Mouse (Mus musculus) neural tube, embryonic 14.5 days (tissue): Measurements from ENCODE around the gene Strn3. TPM values are rescaled to one million over a fixed set of nuclear protein-coding genes. Genes with fewer than 3 reads are reported as not detected.
"Not testable (repeated sequence)": the region's sequence is repeated elsewhere in the genome, so short reads cannot be mapped to it uniquely, and the experiment has no call there.

ENCODE experiments used
- ATAC-seq: fragments of 200-750 bp; cut with Nextera tagmentation; 2 replicates; pipeline ENCODE4 v1.8.0; 2017; ENCODE audit warnings: low read depth, mild to moderate bottlenecking, moderate TSS enrichment, moderate library complexity
- H3K27ac ChIP-seq: fragments of 300-500 bp; sonication (generic); 2 replicates; pipeline ENCODE4 v1.5.1; 2014; ENCODE audit warnings: low read depth, mild to moderate bottlenecking, control low read depth, low read length, moderate library complexity, mixed read lengths
- H3K27me3 ChIP-seq: fragments of 300-500 bp; sonication (generic); 2 replicates; pipeline ENCODE4 v1.6.1; 2014; ENCODE audit warnings: low read length; ENCODE audit not compliant: control insufficient read depth, insufficient read depth
- H3K36me3 ChIP-seq: fragments of 300-500 bp; sonication (generic); 2 replicates; pipeline ENCODE4 v1.6.1; 2014; ENCODE audit warnings: low read length, mixed read lengths; ENCODE audit not compliant: control insufficient read depth, insufficient read depth
- H3K4me1 ChIP-seq: fragments of 300-500 bp; sonication (generic); 2 replicates; pipeline ENCODE4 v1.6.1; 2014; ENCODE audit warnings: low read length; ENCODE audit not compliant: control insufficient read depth, insufficient read depth
- H3K4me2 ChIP-seq: fragments of 300-500 bp; sonication (generic); 2 replicates; pipeline ENCODE4 v1.6.1; 2014; ENCODE audit warnings: mild to moderate bottlenecking, low read depth, low read length, control low read depth
- H3K4me3 ChIP-seq: fragments of 300-500 bp; sonication (generic); 2 replicates; pipeline ENCODE4 v1.5.1; 2014; ENCODE audit warnings: low read depth, low read length, control low read depth, mixed read lengths
- H3K9ac ChIP-seq: fragments of 300-500 bp; sonication (generic); replicated peaks from 2 replicates; pipeline ENCODE4 v1.6.1; 2014; ENCODE audit warnings: low read depth, mild to moderate bottlenecking, control low read depth, low read length, mixed read lengths
- H3K9me3 ChIP-seq: fragments of 300-500 bp; sonication (generic); 2 replicates; pipeline ENCODE4 v1.6.1; 2016; ENCODE audit warnings: low read length; ENCODE audit not compliant: control insufficient read depth
- WGBS: fragments of 180-500 bp; shearing (Covaris S2); extraction: QIAGEN DNeasy Blood & Tissue Kit; methylation state at CpG from one replicate; pipeline ENCODE4 v1.1.7; 2014; 5-methylcytosine and 5-hydroxymethylcytosine counted together
- polyA plus RNA-seq: library from polyadenylated mRNA; unstranded; fragments of >200 nt; fragmentation: Nextera tagmentation; extraction: Ambion mirVana; gene quantifications from 2 replicates; pipeline ENCODE4 v1.2.1, GENCODE M21; 2014

Strn3 gene
- polyA plus RNA-seq, 1 experiment from 2014 or later = 48.6 TPM

DNA sequence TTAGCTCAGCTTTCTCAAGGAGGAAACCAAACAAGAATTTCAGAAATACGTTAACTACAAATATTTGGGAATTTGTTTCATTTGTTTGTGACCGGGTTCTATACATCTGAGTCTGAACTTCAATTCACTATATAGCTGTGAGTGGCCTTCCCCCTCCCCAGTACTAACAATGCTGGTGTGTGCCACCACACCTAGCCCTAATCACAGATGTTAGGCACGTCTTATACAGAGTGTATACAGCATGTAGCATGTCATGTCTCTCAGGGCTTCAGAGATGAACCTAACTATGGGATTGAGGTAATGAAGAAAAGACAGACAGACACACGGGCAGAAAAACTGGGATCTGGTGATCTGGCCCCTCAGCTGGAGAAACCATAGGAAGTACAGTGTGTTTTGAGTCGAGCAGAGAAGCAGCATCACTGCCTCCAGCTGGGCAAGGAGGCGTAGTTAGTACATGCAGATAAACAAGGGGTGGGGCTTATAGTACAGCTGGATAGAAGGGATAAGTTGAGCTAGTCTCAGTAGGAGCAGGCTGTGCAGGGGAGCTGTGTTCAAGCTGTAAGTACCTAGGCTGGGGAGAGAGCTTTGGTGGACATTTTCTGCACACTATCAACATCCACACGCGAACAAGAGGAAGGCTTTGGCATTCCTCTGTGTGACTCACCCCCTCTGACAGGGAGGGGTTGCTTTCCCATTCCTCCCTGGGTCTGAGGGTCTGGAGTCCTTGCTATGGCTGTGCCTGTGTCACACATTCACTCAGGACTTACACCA, 8.1 kb upstream of the Strn3 start:
- no peak for ATAC-seq
- no peak overlapping the region for H3K27ac ChIP-seq
- 60% methylated on average over 8 of the region's 8 CpGs for WGBS
- no peaks in the 10 kb centered on the region for H3K36me3 ChIP-seq
- no peaks in the 10 kb centered on the region for H3K4me1 ChIP-seq
- H3K4me3 ChIP-seq = no peak overlapping the region
- H3K9me3 ChIP-seq = no peaks in the 10 kb centered on the region
- no peaks in the 10 kb centered on the region for H3K27me3 ChIP-seq
- H3K9ac ChIP-seq = no peak overlapping the region
- H3K4me2 ChIP-seq = no peak overlapping the region

- Histone ChIP-seq H3K36me3 (no peaks in the 10 kb centered on the region), H3K4me2 (no peak overlapping the region), H3K27me3 (no peaks in the 10 kb centered on the region), H3K9ac (no peak overlapping the region), H3K27ac (no peak overlapping the region), H3K4me3 (no peak overlapping the region), H3K9me3 (no peaks in the 10 kb centered on the region), H3K4me1 (0 out of 2 replicates have a peak, but pooled peaks cover 2% of the 10 kb centered on the region)
- ATAC-seq = no peak
- WGBS = 97% methylated on average over 2 of the region's 2 CpGs
Measured at GRCm38 (mm10) chr12:51696157-51696556, 4.5 kb upstream of the Strn3 start.

DNA sequence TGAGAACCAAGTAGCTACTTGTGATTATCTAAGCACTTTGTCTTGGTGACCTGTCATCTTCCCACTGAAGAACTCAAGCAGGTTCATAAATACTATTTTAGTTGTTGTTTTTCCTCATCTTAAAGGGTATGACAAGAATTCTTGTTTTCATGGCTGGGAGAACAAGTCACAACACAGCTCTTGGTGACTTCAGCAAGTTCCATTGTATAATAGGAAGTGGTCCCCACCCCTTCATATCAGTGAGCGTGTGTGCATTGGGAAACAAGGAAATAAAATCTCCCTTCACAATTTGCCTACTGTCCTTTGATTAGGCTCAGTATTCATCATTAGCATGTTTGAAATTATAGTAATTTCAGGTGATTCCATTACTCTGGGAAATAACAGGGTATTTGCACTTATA, 3.3 kb upstream of the Strn3 start:
- 0 out of 2 replicates have a peak, but pooled peaks cover 2% of the 10 kb centered on the region for H3K4me1 ChIP-seq
- H3K36me3 ChIP-seq = no peaks in the 10 kb centered on the region
- no peaks in the 10 kb centered on the region for H3K27me3 ChIP-seq
- H3K4me2 ChIP-seq = no peak overlapping the region
- H3K4me3 ChIP-seq = no peak overlapping the region
- H3K9ac ChIP-seq = no peak overlapping the region
- WGBS = 94% methylated on average over 1 of the region's 1 CpGs
- ATAC-seq = no peak
- no peak overlapping the region for H3K27ac ChIP-seq
- H3K9me3 ChIP-seq = no peaks in the 10 kb centered on the region

- Histone ChIP-seq H3K4me1 (peaks cover 5% of the 10 kb centered on the region; the same call in 1 of the 2 replicates), H3K4me3 (no peak overlapping the region), H3K36me3 (no peaks in the 10 kb centered on the region), H3K27ac (no peak overlapping the region), H3K4me2 (no peak overlapping the region), H3K27me3 (no peaks in the 10 kb centered on the region), H3K9me3 (no peaks in the 10 kb centered on the region), H3K9ac (no peak overlapping the region)
- no peak for ATAC-seq
Measured at GRCm38 (mm10) chr12:51694096-51694495, 2.4 kb upstream of the Strn3 start.

- no peak for ATAC-seq
- Histone ChIP-seq H3K4me1 (peaks cover 5% of the 10 kb centered on the region; the same call in 1 of the 2 replicates), H3K4me3 (no peak overlapping the region), H3K27ac (no peak overlapping the region), H3K4me2 (no peak overlapping the region), H3K9ac (no peak overlapping the region), H3K27me3 (no peaks in the 10 kb centered on the region), H3K36me3 (no peaks in the 10 kb centered on the region), H3K9me3 (no peaks in the 10 kb centered on the region)
- WGBS = 86% methylated on average over 3 of the region's 3 CpGs
Measured at GRCm38 (mm10) chr12:51693419-51693818, 1.7 kb upstream of the Strn3 start.

- not testable (repeated sequence) for H3K4me1 ChIP-seq, H3K27me3 ChIP-seq, H3K9ac ChIP-seq, H3K9me3 ChIP-seq, ATAC-seq, H3K36me3 ChIP-seq, H3K4me2 ChIP-seq, H3K27ac ChIP-seq, H3K4me3 ChIP-seq
- 88% methylated on average over 10 of the region's 10 CpGs for WGBS
Measured at GRCm38 (mm10) chr12:51692870-51693269, 1.2 kb upstream of the Strn3 start.

- peak within 1 kb of the TSS; percentile 98 for H3K4me3 ChIP-seq
- H3K36me3 ChIP-seq = no peaks in the 10 kb centered on the region
- peak within 1 kb of the TSS; percentile 72 for H3K4me2 ChIP-seq
- H3K27me3 ChIP-seq = no peaks in the 10 kb centered on the region
- peak; percentile 76 for ATAC-seq
- under 1% methylated on average over 64 of the region's 108 CpGs for WGBS
- no peaks in the 10 kb centered on the region for H3K9me3 ChIP-seq
- peak within 1 kb of the TSS; percentile 99 for H3K9ac ChIP-seq
- H3K27ac ChIP-seq = peak within 1 kb of the TSS; percentile 100
- peaks cover 5% of the 10 kb centered on the region; the same call in 1 of the 2 replicates for H3K4me1 ChIP-seq
Measured at GRCm38 (mm10) chr12:51690893-51691844, 528 bp downstream of the Strn3 start, which contains the start of gene Ap4s1. Gene Ap4s1, plus strand, starts transcription at chr12:51691033.

DNA sequence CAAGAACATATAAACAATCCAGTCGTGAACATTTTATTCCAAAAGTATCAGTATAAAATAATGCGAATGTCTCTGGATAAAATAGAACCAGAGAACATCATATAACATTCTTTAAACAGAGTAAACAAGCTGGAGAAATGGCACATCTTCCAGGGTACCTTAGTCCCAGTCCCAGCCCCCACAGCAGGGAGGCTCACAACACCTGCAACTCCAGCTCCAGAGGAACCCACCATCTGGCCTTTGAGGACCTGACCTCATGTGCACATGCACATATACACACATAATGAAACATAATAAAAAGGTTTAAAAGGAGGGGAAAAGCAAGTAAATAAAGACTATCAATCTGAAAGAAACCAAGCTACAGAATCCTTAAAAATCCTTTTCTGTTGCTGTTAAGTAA, 3.2 kb downstream of the Strn3 start:
- Histone ChIP-seq H3K4me2 (no peak overlapping the region), H3K27ac (no peak overlapping the region), H3K4me1 (peaks cover 5% of the 10 kb centered on the region; the same call in 1 of the 2 replicates), H3K4me3 (no peak overlapping the region), H3K9ac (no peak overlapping the region), H3K36me3 (no peaks in the 10 kb centered on the region), H3K27me3 (no peaks in the 10 kb centered on the region), H3K9me3 (no peaks in the 10 kb centered on the region)
- no peak for ATAC-seq
- 95% methylated on average over 2 of the region's 2 CpGs for WGBS

DNA sequence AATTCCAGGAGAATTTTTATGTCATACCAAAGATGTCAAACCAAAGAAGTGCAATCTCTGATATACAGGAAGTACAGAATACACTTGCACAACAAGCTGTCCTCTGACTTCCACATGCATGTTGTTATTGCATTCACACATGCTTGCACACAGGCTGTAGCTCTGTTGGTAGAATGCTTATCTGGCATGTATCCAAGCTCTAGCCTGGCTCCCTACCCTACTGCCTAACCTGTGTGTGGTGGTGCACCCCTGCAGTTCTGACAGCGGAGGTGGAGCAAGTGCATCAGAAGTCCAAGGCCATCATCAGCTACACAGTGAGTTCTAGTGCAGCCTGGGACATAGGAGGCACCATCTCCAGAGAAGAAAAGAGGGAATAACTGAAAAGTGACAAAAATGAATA, 12.9 kb downstream of the Strn3 start:
- Histone ChIP-seq H3K9ac (no peak overlapping the region), H3K4me2 (no peak overlapping the region), H3K9me3 (no peaks in the 10 kb centered on the region), H3K27me3 (no peaks in the 10 kb centered on the region), H3K4me1 (no peaks in the 10 kb centered on the region), H3K27ac (no peak overlapping the region), H3K4me3 (no peak overlapping the region), H3K36me3 (no peaks in the 10 kb centered on the region)
- 63% methylated on average over 1 of the region's 1 CpGs for WGBS
- ATAC-seq = peak; percentile 64; the same call in 1 of the 2 replicates
